Mouse (Mus musculus) erythroblast, embryonic 14.5 days (primary cell): ENCODE data around the gene Pik3cb.

Experiments used
- GATA1 ChIP-seq: IDR thresholded peaks from 2 replicates; pipeline ENCODE4 v1.6.1; 2012; ENCODE audit warnings: low read length, inconsistent platforms, mixed read lengths
- TAL1 ChIP-seq: IDR thresholded peaks from 3 replicates; pipeline ENCODE4 v1.6.1; 2012; ENCODE audit warnings: low read length, inconsistent platforms, mixed read lengths

- TF ChIP-seq GATA1: no peak
- TF ChIP-seq TAL1: no peak
Measured at GRCm38 (mm10) chr9:99172811-99173210, 32.4 kb upstream of the Pik3cb start.
